Mouse (Mus musculus): Measurements from ENCODE around the gene Papola.

GRCm38 (mm10) chr12:105777651-105778050 lies 6.8 kb upstream of the Papola start:
- TF ChIP-seq CTCF (IDR thresholded peaks at IDR 0.05; ENCODE audit: low read depth, low read length), result no peak
- TF ChIP-seq POLR2A (IDR thresholded peaks at IDR 0.05; ENCODE audit: borderline replicate concordance, low read depth, low read length), result no peak
